Mouse (Mus musculus) neural tube, embryonic 13.5 days (tissue): ENCODE measurements around the gene Plekhh3. TPM values are rescaled to one million over a fixed set of nuclear protein-coding genes. Genes with fewer than 3 reads are reported as not detected.
"Not testable (repeated sequence)": the region's sequence is repeated elsewhere in the genome, so short reads cannot be mapped to it uniquely, and the experiment has no call there.

ENCODE experiments used
- ATAC-seq: fragments of 200-750 bp; cut with Nextera tagmentation; 2 replicates; pipeline ENCODE4 v1.8.0; 2017; ENCODE audit warnings: low read depth, mild to moderate bottlenecking, moderate TSS enrichment, moderate library complexity
- H3K27ac ChIP-seq: fragments of 300-500 bp; sonication (generic); replicated peaks from 2 replicates; pipeline ENCODE4 v1.5.1; 2015; ENCODE audit warnings: moderate library complexity, mild to moderate bottlenecking, inconsistent platforms
- H3K27me3 ChIP-seq: fragments of 300-500 bp; sonication (generic); 2 replicates; pipeline ENCODE4 v1.6.1; 2015; ENCODE audit warnings: mild to moderate bottlenecking, inconsistent platforms
- H3K36me3 ChIP-seq: fragments of 300-500 bp; sonication (generic); 2 replicates; pipeline ENCODE4 v1.6.1; 2015; ENCODE audit warnings: mild to moderate bottlenecking, inconsistent platforms
- H3K4me1 ChIP-seq: fragments of 300-500 bp; sonication (generic); replicated peaks from 2 replicates; pipeline ENCODE4 v1.6.1; 2015; ENCODE audit warnings: inconsistent platforms
- H3K4me2 ChIP-seq: fragments of 300-500 bp; sonication (generic); 2 replicates; pipeline ENCODE4 v1.6.1; 2015; ENCODE audit warnings: inconsistent platforms, mild to moderate bottlenecking, moderate library complexity
- H3K4me3 ChIP-seq: fragments of 300-500 bp; sonication (generic); 2 replicates; pipeline ENCODE4 v1.5.1; 2015; ENCODE audit warnings: mild to moderate bottlenecking, inconsistent platforms
- H3K9ac ChIP-seq: fragments of 300-500 bp; sonication (generic); 2 replicates; pipeline ENCODE4 v1.6.1; 2015; ENCODE audit warnings: moderate library complexity, mild to moderate bottlenecking, inconsistent platforms
- H3K9me3 ChIP-seq: fragments of 300-500 bp; sonication (generic); 2 replicates; pipeline ENCODE4 v1.6.1; 2016; ENCODE audit warnings: inconsistent platforms
- WGBS: fragments of 180-500 bp; shearing (Covaris S2); methylation state at CpG from one replicate; pipeline ENCODE4 v1.1.7; 2015; 5-methylcytosine and 5-hydroxymethylcytosine counted together
- polyA plus RNA-seq: library from polyadenylated mRNA; unstranded; fragments of >200 nt; fragmentation: Nextera tagmentation; extraction: Ambion mirVana; gene quantifications from 2 replicates; pipeline ENCODE4 v1.2.1, GENCODE M21; 2015

Gene Plekhh3
- polyA plus RNA-seq, 1 experiment from 2014 or later = 13.0 TPM

- 16% methylated on average over 35 of the region's 35 CpGs for WGBS
- no peak for ATAC-seq
- Histone ChIP-seq H3K36me3 (peaks cover 62% of the 10 kb centered on the region), H3K9ac (peak overlapping the region; percentile 27; the same call in 1 of the 2 replicates), H3K9me3 (no peaks in the 10 kb centered on the region), H3K4me1 (peaks cover 35% of the 10 kb centered on the region), H3K4me3 (no peak overlapping the region), H3K27me3 (peaks cover 89% of the 10 kb centered on the region), H3K4me2 (no peak overlapping the region), H3K27ac (no peak overlapping the region)
Observed at GRCm38 (mm10) chr11:101164677-101165580, 6.2 kb downstream of the Plekhh3 start.

- H3K36me3 ChIP-seq = peaks cover 62% of the 10 kb centered on the region
- WGBS = 7% methylated on average over 21 of the region's 21 CpGs
- peaks cover 88% of the 10 kb centered on the region for H3K27me3 ChIP-seq
- no peak overlapping the region for H3K27ac ChIP-seq
- H3K4me3 ChIP-seq = peak overlapping the region; percentile 19
- H3K4me2 ChIP-seq = peak overlapping the region; percentile 42
- H3K4me1 ChIP-seq = peaks cover 29% of the 10 kb centered on the region
- peak overlapping the region; percentile 27; the same call in 1 of the 2 replicates for H3K9ac ChIP-seq
- no peaks in the 10 kb centered on the region for H3K9me3 ChIP-seq
- no peak for ATAC-seq
Observed at GRCm38 (mm10) chr11:101164351-101164665, 6.8 kb downstream of the Plekhh3 start.

- Histone ChIP-seq H3K9me3 (no peaks in the 10 kb centered on the region), H3K9ac (peak overlapping the region; percentile 27; the same call in 1 of the 2 replicates)
Observed at GRCm38 (mm10) chr11:101163476-101164350, 7.4 kb downstream of the Plekhh3 start.

GRCm38 (mm10) chr11:101162772-101163171, 8.4 kb downstream of the Plekhh3 start:
- no peak for ATAC-seq
- Histone ChIP-seq H3K27me3 (peaks cover 85% of the 10 kb centered on the region), H3K4me2 (no peak overlapping the region), H3K9ac (no peak overlapping the region), H3K27ac (no peak overlapping the region), H3K4me3 (no peak overlapping the region), H3K4me1 (peaks cover 13% of the 10 kb centered on the region), H3K36me3 (peaks cover 63% of the 10 kb centered on the region), H3K9me3 (no peaks in the 10 kb centered on the region)
- WGBS = 46% methylated on average over 5 of the region's 5 CpGs

More at GRCm38 (mm10) chr11:101163476-101164350, 7.4 kb downstream of the Plekhh3 start:
- Histone ChIP-seq H3K4me1 (peaks cover 23% of the 10 kb centered on the region), H3K4me2 (peak overlapping the region; percentile 42), H3K4me3 (peak overlapping the region; percentile 19), H3K27me3 (peaks cover 86% of the 10 kb centered on the region), H3K36me3 (peaks cover 62% of the 10 kb centered on the region), H3K27ac (no peak overlapping the region)
- WGBS = 12% methylated on average over 49 of the region's 49 CpGs
- no peak for ATAC-seq

- Histone ChIP-seq H3K9ac (no peak overlapping the region), H3K9me3 (no peaks in the 10 kb centered on the region), H3K4me3 (no peak overlapping the region), H3K36me3 (peaks cover 58% of the 10 kb centered on the region), H3K4me1 (peaks cover 10% of the 10 kb centered on the region), H3K27ac (no peak overlapping the region), H3K27me3 (peaks cover 83% of the 10 kb centered on the region), H3K4me2 (no peak overlapping the region)
- no peak for ATAC-seq
- WGBS = 44% methylated on average over 5 of the region's 5 CpGs
Observed at GRCm38 (mm10) chr11:101162301-101162700, 8.8 kb downstream of the Plekhh3 start.

- no peaks in the 10 kb centered on the region for H3K9me3 ChIP-seq
- H3K36me3 ChIP-seq = peaks cover 50% of the 10 kb centered on the region
- peaks cover 12% of the 10 kb centered on the region for H3K4me1 ChIP-seq
- H3K9ac ChIP-seq = no peak overlapping the region
- no peak for ATAC-seq
- H3K27me3 ChIP-seq = peaks cover 76% of the 10 kb centered on the region
- 86% methylated on average over 15 of the region's 15 CpGs for whole genome bisulfite sequencing
- no peak overlapping the region for H3K4me3 ChIP-seq
- H3K4me2 ChIP-seq = no peak overlapping the region
- H3K27ac ChIP-seq = no peak overlapping the region
Observed at GRCm38 (mm10) chr11:101161551-101161950, 9.6 kb downstream of the Plekhh3 start.

- H3K27ac ChIP-seq, H3K4me3 ChIP-seq, H3K4me2 ChIP-seq, H3K9ac ChIP-seq, ATAC-seq, H3K9me3 ChIP-seq: not testable (repeated sequence)
- 75% methylated on average over 8 of the region's 8 CpGs for WGBS
- Histone ChIP-seq H3K4me1 (peaks cover 17% of the 10 kb centered on the region), H3K36me3 (peaks cover 45% of the 10 kb centered on the region), H3K27me3 (peaks cover 71% of the 10 kb centered on the region)
Observed at GRCm38 (mm10) chr11:101160981-101161505, 10.1 kb downstream of the Plekhh3 start.

GRCm38 (mm10) chr11:101160151-101160550, 11.0 kb downstream of the Plekhh3 start:
- ATAC-seq, H3K4me2 ChIP-seq, H3K9me3 ChIP-seq, H3K9ac ChIP-seq, H3K27ac ChIP-seq, H3K4me3 ChIP-seq: not testable (repeated sequence)
- Histone ChIP-seq H3K36me3 (peaks cover 41% of the 10 kb centered on the region), H3K27me3 (peaks cover 62% of the 10 kb centered on the region), H3K4me1 (peaks cover 26% of the 10 kb centered on the region)
- 75% methylated on average over 10 of the region's 10 CpGs for WGBS

GRCm38 (mm10) chr11:101155728-101156371, 15.3 kb downstream of the Plekhh3 start, which contains the start of gene Tubg2:
Gene Tubg2 (plus strand): TSS chr11:101155907.
- H3K9ac ChIP-seq = peak within 1 kb of the TSS; percentile 81
- peak; percentile 94 for ATAC-seq

GRCm38 (mm10) chr11:101155151-101155550, 16.0 kb downstream of the Plekhh3 start:
- peak overlapping the region; percentile 81; the same call in 1 of the 2 replicates for H3K9ac ChIP-seq
- ATAC-seq = no peak
- H3K4me3 ChIP-seq = no peak overlapping the region
- peaks cover 3% of the 10 kb centered on the region; the same call in 1 of the 2 replicates for H3K36me3 ChIP-seq
- H3K27ac ChIP-seq = peak overlapping the region; percentile 94
- H3K27me3 ChIP-seq = peaks cover 21% of the 10 kb centered on the region
- H3K9me3 ChIP-seq = no peaks in the 10 kb centered on the region
- H3K4me1 ChIP-seq = peaks cover 19% of the 10 kb centered on the region
- WGBS = 70% methylated on average over 6 of the region's 6 CpGs
- H3K4me2 ChIP-seq = peak overlapping the region; percentile 73

More at GRCm38 (mm10) chr11:101155728-101156371, 15.3 kb downstream of the Plekhh3 start, which contains the start of gene Tubg2:
- H3K27ac ChIP-seq = peak within 1 kb of the TSS; percentile 94
- peak within 1 kb of the TSS; percentile 45 for H3K4me3 ChIP-seq
- peaks cover 5% of the 10 kb centered on the region; the same call in 1 of the 2 replicates for H3K36me3 ChIP-seq
- 2% methylated on average over 36 of the region's 36 CpGs for WGBS
- peaks cover 21% of the 10 kb centered on the region for H3K27me3 ChIP-seq
- peak within 1 kb of the TSS; percentile 73 for H3K4me2 ChIP-seq
- peaks cover 18% of the 10 kb centered on the region for H3K4me1 ChIP-seq
- no peaks in the 10 kb centered on the region for H3K9me3 ChIP-seq

- H3K4me3 ChIP-seq = no peak overlapping the region
- peaks cover 24% of the 10 kb centered on the region for H3K4me1 ChIP-seq
- H3K27me3 ChIP-seq = peaks cover 18% of the 10 kb centered on the region
- no peak overlapping the region for H3K9ac ChIP-seq
- ATAC-seq = no peak
- H3K36me3 ChIP-seq = peaks cover 3% of the 10 kb centered on the region; the same call in 1 of the 2 replicates
- no peak overlapping the region for H3K27ac ChIP-seq
- H3K4me2 ChIP-seq = no peak overlapping the region
- H3K9me3 ChIP-seq = no peaks in the 10 kb centered on the region
Observed at GRCm38 (mm10) chr11:101154648-101155047, 16.5 kb downstream of the Plekhh3 start.
